Mouse (Mus musculus) gastrocnemius, postnatal 4 days (tissue): ENCODE measurements around the gene Setdb2. TPM values are rescaled to one million over a fixed set of nuclear protein-coding genes. Genes with fewer than 3 reads are reported as not detected.

Experiments
- DNase-seq, 2 experiments: peaks; one replicate each; pipeline ENCODE4 v3.0.0; 2021 to 2022; ENCODE audit warnings: low spot score in 2 of 2, mixed read lengths in 2 of 2
- total RNA-seq, 2 experiments: library from RNA; stranded (reverse); gene quantifications; 2 replicates each; pipeline ENCODE4 v1.2.3; 2021

Gene Setdb2
- total RNA-seq, 2 experiments from 2014 or later, result 8.2 to 8.5 TPM

DNA sequence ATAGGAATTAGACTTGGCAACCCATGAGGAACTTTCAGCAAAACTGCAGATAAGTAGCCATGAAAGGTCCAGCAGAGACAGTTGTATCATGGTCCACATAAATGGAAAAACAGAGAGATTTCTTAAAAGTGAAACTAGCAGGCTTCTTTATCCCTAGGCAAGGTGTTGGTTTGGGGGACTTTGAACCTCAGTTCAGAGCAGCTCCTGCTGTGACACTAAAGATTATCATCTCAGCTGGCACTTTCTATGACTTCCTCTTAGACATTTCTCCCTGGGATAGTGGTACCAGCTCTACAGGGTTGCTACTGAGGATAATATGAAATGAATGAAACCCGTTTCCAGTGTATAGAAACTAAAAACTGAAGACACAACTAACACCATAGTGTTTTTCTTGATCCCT lies 51.2 kb downstream of the Setdb2 start:
- DNase-seq, result no peak

DNA sequence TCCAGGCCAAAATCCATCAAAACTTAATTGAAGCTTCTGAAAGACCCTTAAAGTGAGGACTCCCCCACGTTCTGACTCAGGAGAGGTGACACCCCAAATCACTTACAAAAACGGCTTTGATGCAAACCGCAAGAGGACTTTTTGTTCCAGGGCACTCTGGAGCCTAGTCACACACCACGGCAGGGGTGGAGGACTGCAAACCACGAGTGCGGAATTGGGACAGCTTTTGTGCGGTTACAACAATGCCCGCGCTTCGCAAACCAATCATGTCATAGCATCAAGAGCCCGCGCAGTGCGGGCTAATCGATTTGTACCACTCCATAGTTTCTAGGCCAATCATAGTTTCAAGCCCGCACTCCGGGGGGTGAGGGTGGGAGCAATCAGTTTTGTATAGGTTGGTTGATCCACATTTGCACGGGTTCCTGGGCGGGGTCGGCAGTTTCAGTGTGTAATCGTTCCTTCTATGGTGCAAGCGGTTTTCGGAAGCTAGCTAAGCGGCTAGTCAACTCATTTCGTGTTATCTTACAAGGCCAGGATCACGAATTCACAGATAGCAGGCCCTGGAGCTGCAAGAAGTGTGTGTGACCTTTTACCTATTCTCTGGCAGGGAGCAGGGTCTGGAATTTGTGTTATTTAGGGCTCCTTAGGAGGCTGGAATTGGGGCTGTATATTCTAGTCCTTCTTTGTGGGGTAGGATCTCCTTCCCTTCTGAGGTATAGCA lies 70.2 kb downstream of the Setdb2 start:
- DNase-seq, result no peak

DNA sequence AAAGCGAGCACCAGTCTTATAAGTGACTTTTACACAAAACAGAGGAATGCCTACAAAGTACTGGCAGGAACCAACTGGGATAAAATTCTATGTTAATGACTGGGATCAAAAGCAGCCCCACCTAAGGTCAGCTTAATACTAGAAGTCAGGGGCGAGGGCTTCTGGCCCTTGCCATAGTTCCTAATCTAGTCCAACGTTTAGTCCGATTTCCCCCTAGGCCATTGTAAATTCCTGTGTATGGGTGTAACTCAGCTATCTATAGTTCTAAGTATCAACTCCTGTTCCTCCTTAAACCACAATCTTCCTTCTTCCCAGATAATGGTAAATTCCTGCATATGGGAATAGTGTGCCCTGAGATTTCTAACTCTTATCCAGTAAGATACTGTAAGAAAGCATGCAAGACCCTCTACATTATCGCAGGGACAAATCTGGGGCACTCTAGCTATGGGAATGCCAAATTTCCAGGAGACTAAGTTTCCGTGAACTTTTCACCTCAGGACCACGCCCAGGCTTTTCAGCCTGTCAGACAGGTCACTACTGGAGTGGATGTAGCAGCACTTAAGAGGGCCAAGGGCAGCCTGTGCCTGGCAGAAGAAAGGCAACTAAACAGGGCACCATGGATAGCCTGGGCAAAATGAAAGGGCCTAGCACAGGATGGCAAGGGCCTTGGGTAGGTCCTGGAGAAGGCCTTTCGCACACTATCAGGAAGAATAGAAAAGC lies 74.1 kb downstream of the Setdb2 start:
- DNase-seq, result no peak

DNA sequence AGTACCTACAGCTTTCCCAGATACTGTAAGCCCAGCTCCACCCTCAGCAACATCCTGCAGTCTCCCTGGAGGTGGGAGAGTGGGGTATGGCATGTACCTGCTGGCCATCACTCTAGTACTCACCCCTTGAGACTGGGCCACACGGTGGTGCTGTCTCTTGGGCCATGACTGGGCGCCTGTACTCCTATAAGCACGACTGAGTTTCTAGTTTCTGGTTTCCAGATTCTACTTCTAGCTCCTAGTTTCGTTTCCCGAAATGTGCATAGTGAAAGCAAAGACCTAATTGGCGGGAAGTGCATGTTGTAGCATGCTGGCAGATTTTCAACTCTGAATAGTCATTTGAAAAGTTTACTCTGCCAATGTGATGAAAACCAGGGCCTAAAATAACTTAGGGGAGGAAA lies 75.4 kb downstream of the Setdb2 start, which contains the start of gene Phf11d:
Gene Phf11d (minus strand): TSS at position 227 of the 401 bp plus-strand sequence.
- DNase-seq, result peak in 1 of 2 experiments; percentile 16

Other genes with a start within 250 kb of the Setdb2 start
- gene Rcbtb1, start 239.7 kb downstream of the Setdb2 start, total RNA-seq, result 10 to 100 TPM; 26.4 to 26.9 TPM
- gene Gm6904, start 180.7 kb downstream of the Setdb2 start, total RNA-seq, result not detected
- not detected for gene Phf11a, start 143.4 kb downstream of the Setdb2 start, total RNA-seq
- under 1 TPM; 0.23 to 0.39 TPM for gene Phf11b, start 99.5 kb downstream of the Setdb2 start, total RNA-seq
- gene Phf11d, start 75.4 kb downstream of the Setdb2 start, total RNA-seq, result 1 to 10 TPM; 2.3 to 2.4 TPM
- gene Phf11c, start 45.5 kb downstream of the Setdb2 start, total RNA-seq, result 1 to 10 TPM in 1 of 2 experiments, under 1 TPM in 1; 0.67 to 1.0 TPM
- 10 to 100 TPM; 18.7 to 19.9 TPM for gene Cab39l, start 88 bp upstream of the Setdb2 start, total RNA-seq
- gene Cdadc1, start 157.1 kb upstream of the Setdb2 start, total RNA-seq, result 10 to 100 TPM; 27.3 to 29.5 TPM
- gene Shisa2, start 184.4 kb upstream of the Setdb2 start, total RNA-seq, result 10 to 100 TPM; 72.4 to 88.9 TPM